Mouse (Mus musculus) G1E (cell line): ENCODE measurements around the gene C9orf72.

Source experiments
- CTCF ChIP-seq: IDR thresholded peaks from 2 replicates; pipeline ENCODE4 v1.5.1; 2012; ENCODE audit warnings: low read depth, low read length, inconsistent platforms, mixed read lengths
- GATA1 ChIP-seq: IDR thresholded peaks from 2 replicates; pipeline ENCODE4 v1.6.1; 2012; ENCODE audit warnings: borderline replicate concordance, low read length, inconsistent platforms, mixed read lengths

DNA sequence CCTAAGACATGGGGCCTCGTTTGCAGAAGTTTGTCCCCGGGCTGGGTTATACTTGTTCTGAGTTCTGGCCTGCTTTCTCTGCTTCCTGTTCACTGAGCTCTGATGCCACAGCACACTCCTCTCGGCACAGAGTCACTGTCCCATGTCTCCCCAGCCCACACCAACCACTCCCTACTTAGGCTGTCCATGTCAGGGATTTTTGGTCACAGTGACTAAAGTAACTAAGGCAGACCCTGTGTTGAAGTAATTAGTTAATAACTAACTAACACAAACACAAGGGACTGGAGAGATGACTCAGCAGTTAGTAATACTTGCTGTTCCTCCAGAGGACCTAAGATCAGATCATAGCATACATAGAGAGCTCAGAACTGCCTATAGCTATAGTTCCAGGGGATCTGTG lies 60.0 kb downstream of the C9orf72 start:
- no peak for TF ChIP-seq CTCF
- no peak for TF ChIP-seq GATA1
